Mouse (Mus musculus) retina, postnatal 1 day (tissue): ENCODE data around the gene Smc3.

Experiments
- DNase-seq: peaks from one replicate; pipeline ENCODE4 v3.0.0-alpha.2; 2012

Gene Smc3

GRCm38 (mm10) chr19:53657437-53657836, 57.2 kb downstream of the Smc3 start:
- DNase-seq, result no peak

- no peak for DNase-seq
Measured at GRCm38 (mm10) chr19:53660722-53661420, 60.7 kb downstream of the Smc3 start.

- no peak for DNase-seq
Measured at GRCm38 (mm10) chr19:53661938-53662722, 61.9 kb downstream of the Smc3 start.

- DNase-seq, result no peak
Measured at GRCm38 (mm10) chr19:53664831-53665230, 64.6 kb downstream of the Smc3 start.

GRCm38 (mm10) chr19:53665391-53665790, 65.2 kb downstream of the Smc3 start:
- DNase-seq, result no peak

- no peak for DNase-seq
Measured at GRCm38 (mm10) chr19:53666708-53667107, 66.5 kb downstream of the Smc3 start.

GRCm38 (mm10) chr19:53668821-53669220, 68.6 kb downstream of the Smc3 start:
- DNase-seq, result no peak

GRCm38 (mm10) chr19:53670625-53671141, 70.5 kb downstream of the Smc3 start:
- peak; percentile 70 for DNase-seq

GRCm38 (mm10) chr19:53671432-53671831, 71.2 kb downstream of the Smc3 start:
- no peak for DNase-seq

- peak; percentile 46 for DNase-seq
Measured at GRCm38 (mm10) chr19:53674131-53674925, 74.1 kb downstream of the Smc3 start.

- DNase-seq, result peak; percentile 40
Measured at GRCm38 (mm10) chr19:53676228-53676627, 76.0 kb downstream of the Smc3 start.

GRCm38 (mm10) chr19:53676718-53677634, 76.8 kb downstream of the Smc3 start, which contains the start of gene Rbm20:
TSS of gene Rbm20 (plus strand) at chr19:53677306.
- peak; percentile 76 for DNase-seq

- no peak for DNase-seq
Measured at GRCm38 (mm10) chr19:53679194-53679593, 79.0 kb downstream of the Smc3 start.

GRCm38 (mm10) chr19:53679981-53680380, 79.8 kb downstream of the Smc3 start:
- DNase-seq, result no peak

- DNase-seq, result no peak
Measured at GRCm38 (mm10) chr19:53682427-53682826, 82.2 kb downstream of the Smc3 start.

- DNase-seq, result no peak
Measured at GRCm38 (mm10) chr19:53687592-53687991, 87.4 kb downstream of the Smc3 start.

- DNase-seq, result no peak
Measured at GRCm38 (mm10) chr19:53690816-53691215, 90.6 kb downstream of the Smc3 start.

- no peak for DNase-seq
Measured at GRCm38 (mm10) chr19:53694020-53694419, 93.8 kb downstream of the Smc3 start.
